Mouse (Mus musculus): ENCODE measurements around the gene Mtfr2. TPM values are rescaled to one million over a fixed set of nuclear protein-coding genes. Genes with fewer than 3 reads are reported as not detected.

The Mtfr2 gene
- total and polyA plus RNA-seq, 3 experiments: 0.12 TPM; not detected in 2

- intact Hi-C loops (cut with DNase I): no loop called here
- TF ChIP-seq CTCF (IDR thresholded peaks at IDR 0.05) (no peak), EP300 (IDR thresholded peaks at IDR 0.05; ENCODE audit: insufficient read depth, low read depth, low read length) (no peak), POLR2A (IDR thresholded peaks at IDR 0.05; ENCODE audit: insufficient read depth, low read depth, low read length) (no peak)
- H3K9ac ChIP-seq (ENCODE audit: low read depth, low read length): no peak overlapping the region
These were observed 30.1 kb upstream of the Mtfr2 start for GRCm38 (mm10) chr10:20317466-20317865.

GRCm38 (mm10) chr10:20326226-20326625, 21.3 kb upstream of the Mtfr2 start:
- TF ChIP-seq CTCF (IDR thresholded peaks at IDR 0.05): no peak
- no peak for TF ChIP-seq POLR2A (IDR thresholded peaks at IDR 0.05; ENCODE audit: insufficient read depth, low read depth, low read length)
- no peak for TF ChIP-seq EP300 (IDR thresholded peaks at IDR 0.05; ENCODE audit: insufficient read depth, low read depth, low read length)
- Histone ChIP-seq H3K36me3 (ENCODE audit: control insufficient read depth, insufficient read depth, low read length) (peaks cover 33% of the 10 kb centered on the region), H3K27me3 (ENCODE audit: control insufficient read depth, insufficient read depth, low read length) (no peaks in the 10 kb centered on the region)

More at GRCm38 (mm10) chr10:20317466-20317865, 30.1 kb upstream of the Mtfr2 start:
- H3K4me3 ChIP-seq: no peak overlapping the region
- peaks cover 3% of the 10 kb centered on the region for H3K4me1 ChIP-seq (ENCODE audit: control insufficient read depth, insufficient read depth, low read length)
- H3K27ac ChIP-seq: no peak overlapping the region
- no peak for DNase-seq
- 39% methylated on average over 5 of the region's 5 CpGs for WGBS
- peaks cover 3% of the 10 kb centered on the region; the same call in 1 of the 2 replicates for H3K79me2 ChIP-seq (replicated peaks; ENCODE audit: control insufficient read depth, insufficient read depth, low read length)
- peaks cover 48% of the 10 kb centered on the region for H3K36me3 ChIP-seq (ENCODE audit: control insufficient read depth, insufficient read depth, low read length)
- no peaks in the 10 kb centered on the region for H3K27me3 ChIP-seq (ENCODE audit: control insufficient read depth, insufficient read depth, low read length)

DNA sequence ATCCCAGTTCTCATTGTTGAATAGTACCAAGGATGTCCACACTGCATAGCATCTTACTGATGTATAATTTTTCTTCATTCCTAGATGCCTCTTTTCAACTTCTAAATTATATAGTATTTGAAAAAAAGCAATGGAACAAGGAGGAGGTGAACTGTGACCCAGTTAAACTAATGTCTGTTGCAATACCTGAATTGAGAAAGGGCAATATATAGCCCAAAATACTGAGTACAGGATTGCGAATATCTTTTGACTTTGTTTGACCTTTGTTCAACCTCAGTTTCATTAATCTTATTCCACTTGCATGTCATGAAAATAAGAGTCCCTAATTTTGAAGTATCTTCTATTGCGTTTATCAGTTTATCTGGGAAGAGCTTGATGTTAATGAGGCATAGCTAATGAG, 16.3 kb upstream of the Mtfr2 start:
- H3K79me2 ChIP-seq (replicated peaks; ENCODE audit: control insufficient read depth, insufficient read depth, low read length): no peaks in the 10 kb centered on the region
- H3K9ac ChIP-seq (ENCODE audit: low read depth, low read length): no peak overlapping the region
- no peak for DNase-seq
- peaks cover 28% of the 10 kb centered on the region for H3K36me3 ChIP-seq (ENCODE audit: control insufficient read depth, insufficient read depth, low read length)
- no peak overlapping the region for H3K4me3 ChIP-seq
- H3K27me3 ChIP-seq (ENCODE audit: control insufficient read depth, insufficient read depth, low read length): no peaks in the 10 kb centered on the region
- intact Hi-C loops (cut with DNase I): no loop called here
- no peak overlapping the region for H3K27ac ChIP-seq
- WGBS: 94% methylated on average over 2 of the region's 2 CpGs
- TF ChIP-seq EP300 (IDR thresholded peaks at IDR 0.05; ENCODE audit: insufficient read depth, low read depth, low read length) (no peak), POLR2A (IDR thresholded peaks at IDR 0.05; ENCODE audit: insufficient read depth, low read depth, low read length) (no peak), CTCF (IDR thresholded peaks at IDR 0.05) (no peak)
- H3K4me1 ChIP-seq (ENCODE audit: control insufficient read depth, insufficient read depth, low read length): no peaks in the 10 kb centered on the region

More at GRCm38 (mm10) chr10:20326226-20326625, 21.3 kb upstream of the Mtfr2 start:
- Histone ChIP-seq H3K9ac (ENCODE audit: low read depth, low read length) (no peak overlapping the region), H3K4me3 (no peak overlapping the region), H3K27ac (no peak overlapping the region), H3K79me2 (replicated peaks; ENCODE audit: control insufficient read depth, insufficient read depth, low read length) (peaks cover 3% of the 10 kb centered on the region; the same call in 1 of the 2 replicates), H3K4me1 (ENCODE audit: control insufficient read depth, insufficient read depth, low read length) (no peaks in the 10 kb centered on the region)
- intact Hi-C loops (cut with DNase I): no loop called here
- no peak for DNase-seq

DNA sequence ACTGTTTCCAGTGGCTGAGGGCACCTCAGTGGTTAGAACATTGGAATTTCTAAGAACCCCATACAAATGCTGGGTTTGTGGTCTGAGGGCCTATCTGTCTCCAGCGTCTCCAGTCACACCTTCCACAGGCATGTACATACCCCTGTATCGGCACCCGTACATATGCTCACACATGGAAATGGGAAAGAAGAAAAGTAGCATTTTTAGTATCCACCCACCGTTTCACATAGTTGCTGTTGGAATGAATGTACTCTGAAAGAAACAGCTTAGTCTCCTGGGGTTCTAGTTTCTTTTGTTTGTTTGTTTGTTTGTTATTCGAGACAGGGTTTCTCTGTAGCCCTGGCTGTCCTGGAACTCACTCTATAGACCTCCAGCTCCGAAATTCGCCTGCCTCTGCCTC, 9.7 kb upstream of the Mtfr2 start:
- no peak for DNase-seq
- TF ChIP-seq CTCF (IDR thresholded peaks at IDR 0.05) (no peak), POLR2A (IDR thresholded peaks at IDR 0.05; ENCODE audit: insufficient read depth, low read depth, low read length) (no peak), EP300 (IDR thresholded peaks at IDR 0.05; ENCODE audit: insufficient read depth, low read depth, low read length) (no peak)
- H3K27ac ChIP-seq: no peak overlapping the region
- no peaks in the 10 kb centered on the region for H3K27me3 ChIP-seq (ENCODE audit: control insufficient read depth, insufficient read depth, low read length)
- H3K4me3 ChIP-seq: no peak overlapping the region
- H3K9ac ChIP-seq (ENCODE audit: low read depth, low read length): no peak overlapping the region
- intact Hi-C loops (cut with DNase I): no loop called here
- no peaks in the 10 kb centered on the region for H3K79me2 ChIP-seq (replicated peaks; ENCODE audit: control insufficient read depth, insufficient read depth, low read length)
- 90% methylated on average over 7 of the region's 7 CpGs for WGBS
- H3K36me3 ChIP-seq (ENCODE audit: control insufficient read depth, insufficient read depth, low read length): peaks cover 22% of the 10 kb centered on the region
- H3K4me1 ChIP-seq (ENCODE audit: control insufficient read depth, insufficient read depth, low read length): no peaks in the 10 kb centered on the region

GRCm38 (mm10) chr10:20345736-20346135, 1.8 kb upstream of the Mtfr2 start:
- intact Hi-C loops (cut with DNase I): loop anchor here (5.0 kb wide), 1 partner anchor 33 kb away; the partner anchor contains the start of gene Bclaf1
- Histone ChIP-seq H3K79me2 (replicated peaks; ENCODE audit: control insufficient read depth, insufficient read depth, low read length) (no peaks in the 10 kb centered on the region), H3K9ac (ENCODE audit: low read depth, low read length) (no peak overlapping the region), H3K4me1 (ENCODE audit: control insufficient read depth, insufficient read depth, low read length) (peaks cover 2% of the 10 kb centered on the region), H3K4me3 (no peak overlapping the region), H3K27ac (no peak overlapping the region), H3K27me3 (ENCODE audit: control insufficient read depth, insufficient read depth, low read length) (no peaks in the 10 kb centered on the region), H3K36me3 (ENCODE audit: control insufficient read depth, insufficient read depth, low read length) (peaks cover 4% of the 10 kb centered on the region; the same call in 1 of the 2 replicates)
- TF ChIP-seq POLR2A (IDR thresholded peaks at IDR 0.05; ENCODE audit: insufficient read depth, low read depth, low read length) (no peak), EP300 (IDR thresholded peaks at IDR 0.05; ENCODE audit: insufficient read depth, low read depth, low read length) (no peak), CTCF (IDR thresholded peaks at IDR 0.05) (no peak)
- 44% methylated on average over 1 of the region's 1 CpGs for WGBS
- no peak for DNase-seq

DNA sequence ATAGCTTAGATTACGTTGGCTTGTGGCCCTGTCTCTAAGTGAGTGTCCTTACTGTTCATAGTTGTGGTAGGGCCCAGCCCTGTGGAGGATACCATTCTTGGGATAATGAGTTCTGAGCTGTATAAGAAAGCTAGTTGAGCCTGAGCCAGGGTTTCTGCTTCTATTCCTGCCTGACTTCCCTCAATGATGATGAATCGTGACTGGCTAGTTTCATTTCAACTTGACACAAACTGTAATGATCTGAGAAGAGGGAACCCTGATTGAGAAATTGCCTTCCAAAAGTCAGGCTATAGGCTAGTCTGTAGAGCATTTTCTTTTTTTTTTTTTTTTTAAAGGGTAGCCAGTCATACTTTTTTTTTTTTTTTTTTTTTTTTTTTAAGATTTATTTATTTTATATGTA, 1.3 kb downstream of the Mtfr2 start:
- intact Hi-C loops (cut with DNase I): loop anchor here (5.0 kb wide), 1 partner anchor 37 kb away; the partner anchor contains the start of gene Bclaf1
- no peak for TF ChIP-seq EP300 (IDR thresholded peaks at IDR 0.05; ENCODE audit: insufficient read depth, low read depth, low read length)
- TF ChIP-seq CTCF (IDR thresholded peaks at IDR 0.05): no peak
- no peak for TF ChIP-seq POLR2A (IDR thresholded peaks at IDR 0.05; ENCODE audit: insufficient read depth, low read depth, low read length)

More for the DNA sequence above, 1.3 kb downstream of the Mtfr2 start:
- H3K9ac ChIP-seq (ENCODE audit: low read depth, low read length): no peak overlapping the region
- WGBS: 76% methylated on average over 2 of the region's 2 CpGs
- H3K27ac ChIP-seq: no peak overlapping the region
- H3K36me3 ChIP-seq (ENCODE audit: control insufficient read depth, insufficient read depth, low read length): no peaks in the 10 kb centered on the region; the same call in 1 of the 2 replicates
- H3K4me3 ChIP-seq: no peak overlapping the region
- DNase-seq: no peak
- H3K27me3 ChIP-seq (ENCODE audit: control insufficient read depth, insufficient read depth, low read length): no peaks in the 10 kb centered on the region
- H3K79me2 ChIP-seq (replicated peaks; ENCODE audit: control insufficient read depth, insufficient read depth, low read length): no peaks in the 10 kb centered on the region
- H3K4me1 ChIP-seq (ENCODE audit: control insufficient read depth, insufficient read depth, low read length): peaks cover 2% of the 10 kb centered on the region
